Comparison of ENCODE assay signal across 15 mouse cellular contexts in the genomic region with DNA sequence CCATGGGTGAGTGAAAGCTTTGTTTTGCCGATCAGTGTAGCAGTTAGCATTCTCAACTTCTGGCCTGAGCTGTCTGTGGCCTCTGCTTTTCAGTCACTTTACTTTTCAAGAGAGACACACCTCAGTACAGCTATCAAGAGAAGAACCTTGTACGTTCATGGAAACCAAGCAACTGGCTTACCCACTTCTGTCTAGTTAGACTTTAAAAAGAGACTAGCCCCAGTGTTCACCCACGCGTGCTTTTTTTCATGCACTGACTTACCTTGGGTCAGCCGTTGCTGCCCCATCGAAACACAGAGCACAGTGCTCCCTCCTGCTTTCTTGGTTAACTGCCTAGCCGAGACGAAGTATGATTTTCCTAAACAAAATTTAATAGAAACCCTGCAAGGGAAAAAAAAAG. TPM values are rescaled to one million over a fixed set of nuclear protein-coding genes. Genes with fewer than 3 reads are reported as not detected.
DNase-seq lines count a peak whose midpoint lies in the region; ATAC-seq and TF ChIP-seq lines count a peak whose summit lies in the region.
"Had no signal": no experiment of that assay in that cellular context is flagged by ENCODE, and none has a peak within 500 bp of the region (broad histone marks: within the 10 kb centered on the region; RNA-seq: fewer than 3 reads in every experiment).

No protein-coding gene starts in this region.

- H3K9me3 ChIP-seq in liver, embryonic 16.5 days (replicated peaks; ENCODE audit: control insufficient read depth, low read length) = no peaks in the 10 kb centered on the region
- H3K9me3 ChIP-seq in liver, embryonic 11.5 days (ENCODE audit: control insufficient read depth, low read length) = no peaks in the 10 kb centered on the region
- H3K9me3 ChIP-seq: forebrain, embryonic 15.5 days; limb, embryonic 12.5 days; midbrain, embryonic 13.5 days had no signal

- no peak overlapping the region for H3K9ac ChIP-seq in liver, embryonic 16.5 days (ENCODE audit: low read depth, low read length)
- H3K9ac ChIP-seq in liver, embryonic 11.5 days (ENCODE audit: low read depth, low read length) = no peak overlapping the region
- H3K9ac ChIP-seq: forebrain, embryonic 15.5 days; hindbrain, embryonic 14.5 days; limb, embryonic 12.5 days; midbrain, embryonic 13.5 days had no signal

- ATAC-seq in liver, embryonic 16.5 days (ENCODE audit: low read depth) = no peak
- ATAC-seq in liver, embryonic 11.5 days (replicated peaks; ENCODE audit: low FRiP score) = no peak
- ATAC-seq: forebrain, embryonic 15.5 days; intestine, postnatal 0 days; midbrain, embryonic 13.5 days had no signal

- no peaks in the 10 kb centered on the region for H3K27me3 ChIP-seq in kidney, adult 2 months (replicated peaks; ENCODE audit: control insufficient read depth, insufficient read depth, low read length)
- H3K27me3 ChIP-seq in liver, embryonic 16.5 days (ENCODE audit: control insufficient read depth, insufficient read depth, low read depth, low read length) = no peaks in the 10 kb centered on the region; the same call in 1 of the 2 replicates
- H3K27me3 ChIP-seq in liver, embryonic 11.5 days (replicated peaks; ENCODE audit: control insufficient read depth, insufficient read depth, low read length) = no peaks in the 10 kb centered on the region
- H3K27me3 ChIP-seq: forebrain, embryonic 15.5 days had no signal

- no peak for TF ChIP-seq POLR2A in kidney, adult 2 months (IDR thresholded peaks at IDR 0.05; ENCODE audit: low read depth, low read length)

- 28% methylated on average over 8 of the region's 8 CpGs for WGBS in kidney, adult 2 months
- 53% methylated on average over 8 of the region's 8 CpGs for WGBS in liver, embryonic 16.5 days (ENCODE audit: insufficient replicate concordance)
- WGBS in liver, embryonic 11.5 days = 73% methylated on average over 8 of the region's 8 CpGs
- WGBS in macrophage (ENCODE audit: missing documents) = 51% methylated on average over 8 of the region's 8 CpGs

- no peak for TF ChIP-seq CTCF in kidney, adult 2 months (conservative IDR thresholded peaks at IDR 0.05; ENCODE audit: insufficient read depth, insufficient read length, low read depth, low read length)

- no peak overlapping the region for H3K4me3 ChIP-seq in kidney, adult 2 months (ENCODE audit: insufficient read depth, low read depth, low read length)
- no peak overlapping the region for H3K4me3 ChIP-seq in liver, embryonic 16.5 days (ENCODE audit: low read depth, low read length)
- no peak overlapping the region for H3K4me3 ChIP-seq in liver, embryonic 11.5 days (ENCODE audit: low read depth, low read length)
- no peak overlapping the region for H3K4me3 ChIP-seq in macrophage (ENCODE audit: inconsistent target)
- H3K4me3 ChIP-seq: erythroblast, embryonic 14.5 days; forebrain, embryonic 15.5 days; limb, embryonic 12.5 days; midbrain, embryonic 13.5 days had no signal

- H3K27ac ChIP-seq in kidney, adult 2 months (ENCODE audit: insufficient read depth, low read depth, low read length) = peak overlapping the region; percentile 22
- H3K27ac ChIP-seq in liver, embryonic 16.5 days (ENCODE audit: low read length) = peak overlapping the region; percentile 23; the same call in 1 of the 2 replicates
- H3K27ac ChIP-seq in liver, embryonic 11.5 days (ENCODE audit: low read depth, low read length) = no peak overlapping the region
- peak overlapping the region; percentile 69 for H3K27ac ChIP-seq in macrophage
- H3K27ac ChIP-seq: forebrain, embryonic 15.5 days; hindbrain, embryonic 14.5 days; limb, embryonic 12.5 days; midbrain, embryonic 13.5 days had no signal

- H3K4me2 ChIP-seq in liver, embryonic 16.5 days (ENCODE audit: low read depth, low read length) = 0 out of 2 replicates have a peak overlapping the region, but pooled peaks have one; percentile 16
- H3K4me2 ChIP-seq in liver, embryonic 11.5 days = no peak overlapping the region
- H3K4me2 ChIP-seq: forebrain, embryonic 15.5 days; hindbrain, embryonic 14.5 days; limb, embryonic 12.5 days; midbrain, embryonic 13.5 days had no signal

- peak; percentile 59 for DNase-seq in heart, adult 11 months
- no peak for DNase-seq in heart, postnatal 4 days
- DNase-seq in kidney, adult 2 months = peak; percentile 39
- DNase-seq in kidney, postnatal 10 days = no peak
- DNase-seq in liver, embryonic 11.5 days (ENCODE audit: low spot score) = no peak
- DNase-seq: cerebellum, adult 2 months; lung, adult 2 months had no signal

- no peaks in the 10 kb centered on the region for H3K36me3 ChIP-seq in kidney, adult 2 months (ENCODE audit: control insufficient read depth, insufficient read depth, low read length)
- no peaks in the 10 kb centered on the region for H3K36me3 ChIP-seq in liver, embryonic 16.5 days (ENCODE audit: control insufficient read depth, insufficient read depth)
- H3K36me3 ChIP-seq in liver, embryonic 11.5 days (ENCODE audit: control insufficient read depth, insufficient read depth, low read length) = no peaks in the 10 kb centered on the region
- H3K36me3 ChIP-seq in macrophage (ENCODE audit: inconsistent target) = no peaks in the 10 kb centered on the region
- H3K36me3 ChIP-seq: forebrain, embryonic 15.5 days; limb, embryonic 12.5 days; midbrain, embryonic 13.5 days had no signal

- peaks cover 48% of the 10 kb centered on the region for H3K4me1 ChIP-seq in kidney, adult 2 months (ENCODE audit: control insufficient read depth, insufficient read depth, low read length)
- H3K4me1 ChIP-seq in liver, embryonic 16.5 days (ENCODE audit: control insufficient read depth, low read depth, low read length) = peaks cover 14% of the 10 kb centered on the region
- H3K4me1 ChIP-seq in liver, embryonic 11.5 days (replicated peaks; ENCODE audit: control insufficient read depth, insufficient read depth, low read length) = peaks cover 5% of the 10 kb centered on the region
- H3K4me1 ChIP-seq: forebrain, embryonic 15.5 days; midbrain, embryonic 13.5 days had no signal

- peaks cover 77% of the 10 kb centered on the region for H3K79me2 ChIP-seq in macrophage (ENCODE audit: inconsistent target)

RNA-seq across cellular contexts. Expression of gene Map3k5, which starts 6.4 kb away (rescaled TPM):
- total RNA-seq in heart, postnatal 4 days (2021) = 10 to 100 TPM; 27.7 to 28.3 TPM
- polyA plus RNA-seq in kidney, adult 2 months (2012; rRNA removed) = 9.0 and 11.3 TPM in 2 replicates
- 0.69 and 0.83 TPM in 2 replicates for polyA plus RNA-seq in liver, embryonic 16.5 days (2015; fragmentation: Nextera tagmentation; extraction: Ambion mirVana)
- polyA plus RNA-seq in liver, embryonic 11.5 days (2014; fragmentation: Nextera tagmentation; extraction: Ambion mirVana) = 1.2 and 1.8 TPM in 2 replicates
- total RNA-seq in macrophage (2018; cell fraction: chromatin; rRNA removed) = 100 to 1,000 TPM in 3 of 26 experiments, 10 to 100 TPM in 23; 16.6 to 274 (median 35.8) TPM
- 10 to 100 TPM in 2 of 26 experiments, 1 to 10 TPM in 24; 3.2 to 20.8 (median 5.8) TPM for total RNA-seq in macrophage (2018; cell fraction: cytosol; rRNA removed)
- total RNA-seq in macrophage (2018; cell fraction: nucleus; rRNA removed) = 100 to 1,000 TPM in 2 of 26 experiments, 10 to 100 TPM in 24; 10.1 to 158 (median 19.9) TPM
- 3.9 to 8.3 TPM (median 6.0 TPM) in 3 replicates for polyA plus RNA-seq in macrophage (2018)
- polyA plus RNA-seq: erythroblast, embryonic 14.5 days had no signal

RNA-seq across cellular contexts. Expression of gene Pex7, which starts 33.1 kb away (rescaled TPM):
- 10 to 100 TPM; 24.0 to 24.2 TPM for total RNA-seq in heart, postnatal 4 days (2021)
- polyA plus RNA-seq in kidney, adult 2 months (2012; rRNA removed) = 87.4 and 90.9 TPM in 2 replicates
- polyA plus RNA-seq in liver, embryonic 16.5 days (2015; fragmentation: Nextera tagmentation; extraction: Ambion mirVana) = 29.5 and 33.1 TPM in 2 replicates
- 40.8 and 43.8 TPM in 2 replicates for polyA plus RNA-seq in liver, embryonic 11.5 days (2014; fragmentation: Nextera tagmentation; extraction: Ambion mirVana)
- total RNA-seq in macrophage (2018; cell fraction: chromatin; rRNA removed) = 10 to 100 TPM; 15.7 to 50.8 (median 38.1) TPM
- 10 to 100 TPM; 14.3 to 21.9 (median 18.0) TPM for total RNA-seq in macrophage (2018; cell fraction: cytosol; rRNA removed)
- total RNA-seq in macrophage (2018; cell fraction: nucleus; rRNA removed) = 10 to 100 TPM; 10.2 to 34.4 (median 20.5) TPM
- polyA plus RNA-seq in macrophage (2018) = 9.7 to 17.6 TPM (median 16.0 TPM) in 3 replicates

Comparison
In these comparisons a context has a peak if more than half of its experiments do, and no peak if none do; other contexts are left out.
1. DNase-seq: peak in heart, adult 11 months (single experiment) and kidney, adult 2 months (single experiment); none in heart, postnatal 4 days (single experiment), kidney, postnatal 10 days (single experiment) and liver, embryonic 11.5 days (single experiment).